Mouse (Mus musculus): ENCODE data around the gene Heyl. TPM values are rescaled to one million over a fixed set of nuclear protein-coding genes. Genes with fewer than 3 reads are reported as not detected.
"Not testable (repeated sequence)": the region's sequence is repeated elsewhere in the genome, so short reads cannot be mapped to it uniquely, and the experiment has no call there.

The Heyl gene
- total and polyA plus RNA-seq, 2 experiments from 2014 or later = 9.0 to 12.3 TPM

- no peak overlapping the region for H3K9ac ChIP-seq (replicated peaks; ENCODE audit: low read depth, low read length)
- H3K4me1 ChIP-seq (ENCODE audit: control insufficient read depth, insufficient read depth) = peaks cover 14% of the 10 kb centered on the region; the same call in 1 of the 2 replicates
- ATAC-seq (ENCODE audit: insufficient read depth, low read depth) (no peak), DNase-seq (ENCODE audit: low spot score) (no peak)
- no peaks in the 10 kb centered on the region for H3K27me3 ChIP-seq (ENCODE audit: control insufficient read depth, insufficient read depth, low read length)
- H3K4me3 ChIP-seq (ENCODE audit: low read depth, low read length) = no peak overlapping the region
- H3K36me3 ChIP-seq (replicated peaks; ENCODE audit: control insufficient read depth, insufficient read depth, low read length) = no peaks in the 10 kb centered on the region
- 54% methylated on average over 3 of the region's 3 CpGs for WGBS
- TF ChIP-seq CTCF (IDR thresholded peaks at IDR 0.05; ENCODE audit: low read depth) = no peak
- TF ChIP-seq EP300 (IDR thresholded peaks at IDR 0.05; ENCODE audit: low read depth) = no peak
- no peak overlapping the region for H3K4me2 ChIP-seq (ENCODE audit: low read depth, low read length)
- H3K27ac ChIP-seq (ENCODE audit: low read depth) = no peak overlapping the region
- no peaks in the 10 kb centered on the region for H3K9me3 ChIP-seq (replicated peaks; ENCODE audit: control insufficient read depth, low read length)
Observed at GRCm38 (mm10) chr4:123280117-123280516, 46.8 kb downstream of the Heyl start.

DNA sequence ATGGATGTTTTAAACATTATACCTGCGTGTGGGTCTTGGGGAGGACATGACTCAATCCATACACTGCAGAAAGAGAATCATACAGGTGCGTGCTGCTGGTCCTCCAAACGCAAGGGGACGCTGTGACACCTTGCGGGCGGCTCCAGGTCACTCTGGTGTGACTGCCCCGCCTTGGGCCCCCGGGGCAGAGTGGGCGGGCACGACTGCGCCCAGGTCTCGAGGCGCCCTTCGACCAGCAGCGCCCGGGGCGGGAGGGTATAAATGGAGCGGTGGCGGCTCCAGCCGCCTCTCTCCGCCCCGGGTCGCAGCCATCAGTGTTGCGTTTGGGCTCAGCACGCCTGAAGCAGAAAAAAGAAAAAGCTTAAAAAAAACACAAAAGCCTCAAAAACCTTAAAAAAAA is 49.1 kb downstream of the Heyl start:
- H3K27me3 ChIP-seq (ENCODE audit: control insufficient read depth, insufficient read depth, low read length) = no peaks in the 10 kb centered on the region
- TF ChIP-seq CTCF (IDR thresholded peaks at IDR 0.05; ENCODE audit: low read depth) (peak; percentile 89), EP300 (IDR thresholded peaks at IDR 0.05; ENCODE audit: low read depth) (peak; percentile 72)
- H3K9ac ChIP-seq (replicated peaks; ENCODE audit: low read depth, low read length) = peak overlapping the region; percentile 54; the same call in 1 of the 2 replicates
- peak overlapping the region; percentile 73 for H3K4me2 ChIP-seq (ENCODE audit: low read depth, low read length)
- H3K4me1 ChIP-seq (ENCODE audit: control insufficient read depth, insufficient read depth) = peaks cover 29% of the 10 kb centered on the region
- ATAC-seq (ENCODE audit: insufficient read depth, low read depth) (peak; percentile 94), DNase-seq (ENCODE audit: low spot score) (peak; percentile 90)
- peak overlapping the region; percentile 51 for H3K4me3 ChIP-seq (ENCODE audit: low read depth, low read length)
- no peaks in the 10 kb centered on the region for H3K9me3 ChIP-seq (replicated peaks; ENCODE audit: control insufficient read depth, low read length)
- 1% methylated on average over 25 of the region's 25 CpGs for WGBS
- H3K36me3 ChIP-seq (replicated peaks; ENCODE audit: control insufficient read depth, insufficient read depth, low read length) = peaks cover 8% of the 10 kb centered on the region
- peak overlapping the region; percentile 93 for H3K27ac ChIP-seq (ENCODE audit: low read depth)

GRCm38 (mm10) chr4:123282915-123283674 is 49.7 kb downstream of the Heyl start:
- peak; percentile 44 for ATAC-seq (ENCODE audit: insufficient read depth, low read depth)
- H3K27ac ChIP-seq (ENCODE audit: low read depth) = peak overlapping the region; percentile 93
- peaks cover 29% of the 10 kb centered on the region for H3K4me1 ChIP-seq (ENCODE audit: control insufficient read depth, insufficient read depth)
- not testable (repeated sequence) for H3K9me3 ChIP-seq (replicated peaks; ENCODE audit: control insufficient read depth, low read length); DNase-seq (ENCODE audit: low spot score); H3K27me3 ChIP-seq (ENCODE audit: control insufficient read depth, insufficient read depth, low read length)
- H3K4me2 ChIP-seq (ENCODE audit: low read depth, low read length) = peak overlapping the region; percentile 73
- peaks cover 14% of the 10 kb centered on the region for H3K36me3 ChIP-seq (replicated peaks; ENCODE audit: control insufficient read depth, insufficient read depth, low read length)
- peak overlapping the region; percentile 51 for H3K4me3 ChIP-seq (ENCODE audit: low read depth, low read length)
- WGBS = 1% methylated on average over 36 of the region's 55 CpGs
- peak overlapping the region; percentile 54; the same call in 1 of the 2 replicates for H3K9ac ChIP-seq (replicated peaks; ENCODE audit: low read depth, low read length)

DNA sequence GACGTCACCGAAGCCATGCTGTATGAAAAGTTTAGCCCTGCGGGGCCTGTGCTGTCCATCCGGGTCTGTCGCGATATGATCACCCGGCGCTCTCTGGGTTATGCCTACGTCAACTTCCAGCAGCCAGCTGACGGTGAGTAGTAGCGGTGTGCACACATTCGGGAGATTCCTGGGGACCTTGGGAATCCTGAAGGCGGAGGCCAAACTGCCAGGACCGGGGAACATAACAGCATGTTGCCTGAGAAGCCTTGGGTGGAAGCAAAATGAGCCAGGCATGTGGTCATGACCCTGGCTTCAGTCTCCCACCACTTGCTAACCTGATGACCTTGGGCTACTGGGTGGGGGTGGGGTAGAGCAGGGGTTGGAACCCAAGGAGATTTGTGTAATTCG is 50.3 kb downstream of the Heyl start:
- Histone ChIP-seq H3K36me3 (replicated peaks; ENCODE audit: control insufficient read depth, insufficient read depth, low read length) (peaks cover 20% of the 10 kb centered on the region), H3K4me1 (ENCODE audit: control insufficient read depth, insufficient read depth) (peaks cover 29% of the 10 kb centered on the region), H3K4me2 (ENCODE audit: low read depth, low read length) (peak overlapping the region; percentile 73), H3K4me3 (ENCODE audit: low read depth, low read length) (peak overlapping the region; percentile 51), H3K27ac (ENCODE audit: low read depth) (peak overlapping the region; percentile 93), H3K9ac (replicated peaks; ENCODE audit: low read depth, low read length) (peak overlapping the region; percentile 54)
- H3K9me3 ChIP-seq (replicated peaks; ENCODE audit: control insufficient read depth, low read length); H3K27me3 ChIP-seq (ENCODE audit: control insufficient read depth, insufficient read depth, low read length): not testable (repeated sequence)
- 0% methylated on average over 12 of the region's 15 CpGs for WGBS
- peak; percentile 42 for ATAC-seq (ENCODE audit: insufficient read depth, low read depth)
- peak; percentile 56 for DNase-seq (ENCODE audit: low spot score)

GRCm38 (mm10) chr4:123284731-123285624 is 51.6 kb downstream of the Heyl start:
- WGBS = 40% methylated on average over 6 of the region's 6 CpGs
- H3K9ac ChIP-seq (replicated peaks; ENCODE audit: low read depth, low read length) = peak overlapping the region; percentile 54
- no peak for TF ChIP-seq EP300 (IDR thresholded peaks at IDR 0.05; ENCODE audit: low read depth)
- TF ChIP-seq CTCF (IDR thresholded peaks at IDR 0.05; ENCODE audit: low read depth) = no peak
- no peaks in the 10 kb centered on the region for H3K27me3 ChIP-seq (ENCODE audit: control insufficient read depth, insufficient read depth, low read length)
- ATAC-seq (ENCODE audit: insufficient read depth, low read depth) (no peak), DNase-seq (ENCODE audit: low spot score) (peak; percentile 59)
- peak overlapping the region; percentile 51 for H3K4me3 ChIP-seq (ENCODE audit: low read depth, low read length)
- no peaks in the 10 kb centered on the region for H3K9me3 ChIP-seq (replicated peaks; ENCODE audit: control insufficient read depth, low read length)
- peaks cover 29% of the 10 kb centered on the region for H3K4me1 ChIP-seq (ENCODE audit: control insufficient read depth, insufficient read depth)
- peaks cover 33% of the 10 kb centered on the region for H3K36me3 ChIP-seq (replicated peaks; ENCODE audit: control insufficient read depth, insufficient read depth, low read length)
- H3K4me2 ChIP-seq (ENCODE audit: low read depth, low read length) = peak overlapping the region; percentile 73
- peak overlapping the region; percentile 93 for H3K27ac ChIP-seq (ENCODE audit: low read depth)

All from heart, postnatal 0 days (tissue).